Mouse (Mus musculus): Measurements from ENCODE around the gene Aldh3b2. TPM values are rescaled to one million over a fixed set of nuclear protein-coding genes. Genes with fewer than 3 reads are reported as not detected.
A peak's percentile ranks its signal among the peaks of the same experiment; 100 is the strongest.

Gene Aldh3b2
- polyA plus RNA-seq, 1 experiment from 2014 or later: 0.22 TPM

DNA sequence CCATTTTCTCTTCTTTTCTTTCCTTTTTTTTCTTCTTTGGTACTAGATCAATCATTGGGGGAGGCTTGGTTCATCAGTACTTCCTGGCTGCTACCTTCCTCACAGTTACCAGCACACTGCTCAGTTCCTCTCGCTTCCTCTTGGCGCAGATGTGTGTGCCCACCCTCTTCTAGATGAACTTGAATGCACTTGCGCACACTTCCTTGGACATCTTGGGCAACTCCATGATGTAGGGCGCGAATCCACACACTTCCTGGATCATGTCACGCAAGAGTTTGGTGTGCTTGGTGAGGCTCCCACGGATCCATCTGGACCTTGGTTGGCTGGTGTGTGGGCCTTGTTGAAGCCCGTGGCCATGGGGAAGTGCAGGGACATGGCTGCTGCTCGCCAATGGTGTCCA lies 40.4 kb upstream of the Aldh3b2 start:
- no peak overlapping the region for H3K4me2 ChIP-seq
- H3K9ac ChIP-seq: no peak overlapping the region
- 88% methylated on average over 9 of the region's 9 CpGs for WGBS
- no peaks in the 10 kb centered on the region for H3K36me3 ChIP-seq
- H3K27me3 ChIP-seq: peaks cover 22% of the 10 kb centered on the region
- H3K27ac ChIP-seq: no peak overlapping the region
- H3K4me3 ChIP-seq: no peak overlapping the region
- H3K4me1 ChIP-seq (replicated peaks): peaks cover 44% of the 10 kb centered on the region
- no peaks in the 10 kb centered on the region for H3K9me3 ChIP-seq
- ATAC-seq (ENCODE audit: low FRiP score): no peak

DNA sequence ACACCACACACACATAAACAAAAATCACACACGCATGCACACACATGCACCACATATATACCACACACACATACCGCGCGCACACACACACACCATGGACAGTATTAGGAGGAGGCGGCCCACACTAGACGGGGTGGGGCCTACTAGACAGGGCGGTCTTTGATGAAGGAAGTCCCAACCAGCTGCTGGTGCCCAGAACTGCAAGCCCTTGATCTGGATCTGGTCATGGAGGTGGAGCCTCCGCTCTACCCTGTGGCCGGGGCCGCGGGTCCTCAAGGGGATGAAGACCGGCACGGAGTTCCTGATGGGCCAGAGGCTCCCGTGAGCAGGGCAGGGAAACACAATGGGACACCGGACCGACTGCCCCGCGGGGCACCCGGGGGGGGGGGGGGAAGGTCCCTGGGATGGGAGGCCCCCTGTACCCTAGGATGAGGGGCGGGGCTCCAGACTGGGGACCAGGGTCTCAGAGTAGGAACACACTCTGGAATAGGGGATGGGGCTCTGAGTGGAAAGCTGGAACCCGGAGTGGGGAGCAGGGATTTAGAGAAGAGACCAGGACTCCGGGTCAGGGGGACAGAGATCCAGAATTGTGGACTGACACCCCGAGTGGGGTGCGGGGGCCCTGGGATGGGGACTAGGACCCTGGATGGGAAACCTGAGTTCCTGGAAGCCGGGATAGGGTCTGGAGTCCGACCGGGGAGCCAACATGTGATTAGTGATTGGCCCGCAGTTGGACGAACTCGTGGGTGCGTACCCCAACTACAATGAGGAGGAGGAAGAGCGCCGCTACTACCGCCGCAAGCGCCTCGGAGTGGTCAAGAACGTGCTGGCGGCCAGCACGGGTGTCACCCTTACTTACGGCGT lies 36.9 kb upstream of the Aldh3b2 start, which contains the start of gene Unc93b1:
Gene Unc93b1 (plus strand): TSS at position 155 of the 864 bp plus-strand sequence.
- Histone ChIP-seq H3K4me2 (peak within 1 kb of the TSS; percentile 70), H3K9me3 (no peaks in the 10 kb centered on the region), H3K27ac (no peak within 1 kb of the TSS), H3K36me3 (no peaks in the 10 kb centered on the region), H3K4me3 (peak within 1 kb of the TSS; percentile 42), H3K9ac (peak within 1 kb of the TSS; percentile 61), H3K27me3 (peaks cover 28% of the 10 kb centered on the region), H3K4me1 (replicated peaks) (peaks cover 26% of the 10 kb centered on the region)
- peak; percentile 43 for ATAC-seq (ENCODE audit: low FRiP score)
- WGBS: 7% methylated on average over 42 of the region's 42 CpGs

DNA sequence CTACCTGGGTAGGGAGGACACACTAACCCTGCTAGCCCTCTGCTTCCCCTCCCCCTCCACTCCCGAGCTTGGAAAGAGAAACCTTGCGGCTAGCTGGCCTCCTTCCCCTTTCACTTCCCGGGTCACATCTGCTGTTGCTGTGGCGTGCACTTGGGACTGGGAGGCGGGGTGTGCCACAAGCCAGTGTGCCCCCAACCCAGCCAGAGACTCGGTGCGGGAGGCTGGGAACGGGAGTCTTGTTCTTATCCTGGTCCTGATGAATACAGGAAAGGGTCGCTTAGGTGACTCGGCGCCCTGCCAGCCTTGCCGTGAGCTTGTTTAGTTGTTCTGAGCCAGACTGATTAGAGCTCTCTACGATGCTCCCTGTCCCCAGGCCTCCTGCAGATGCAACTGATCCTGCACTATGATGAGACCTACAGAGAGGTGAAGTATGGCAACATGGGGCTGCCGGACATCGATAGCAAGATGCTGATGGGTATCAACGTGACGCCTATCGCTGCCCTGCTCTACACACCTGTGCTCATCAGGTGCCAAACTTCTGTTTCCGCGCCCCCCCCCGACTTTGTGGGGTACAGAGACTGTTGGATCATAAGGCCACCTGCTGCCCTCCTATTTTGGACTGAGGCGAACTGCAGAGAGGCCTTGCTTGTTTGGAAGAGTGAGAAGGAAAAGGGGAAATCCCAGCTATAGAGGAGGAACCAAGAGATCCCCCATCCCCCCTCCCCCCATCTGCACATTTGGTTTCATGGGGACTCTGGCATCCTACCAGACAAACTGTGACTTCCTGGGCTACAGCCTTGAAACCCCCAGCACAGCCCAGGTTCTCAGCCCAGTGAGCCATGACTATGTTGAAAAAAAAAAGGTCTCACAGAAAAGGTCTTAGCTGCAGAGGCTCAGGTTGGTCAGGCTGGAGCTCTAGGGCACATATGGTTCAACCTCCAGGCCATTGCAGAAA lies 36.0 kb upstream of the Aldh3b2 start:
- Histone ChIP-seq H3K4me1 (replicated peaks) (peaks cover 18% of the 10 kb centered on the region), H3K27ac (no peak overlapping the region), H3K4me2 (peak overlapping the region; percentile 70), H3K36me3 (no peaks in the 10 kb centered on the region), H3K9ac (peak overlapping the region; percentile 61), H3K27me3 (peaks cover 28% of the 10 kb centered on the region), H3K9me3 (no peaks in the 10 kb centered on the region), H3K4me3 (peak overlapping the region; percentile 42)
- WGBS: 8% methylated on average over 22 of the region's 22 CpGs
- peak; percentile 32; the same call in 1 of the 2 replicates for ATAC-seq (ENCODE audit: low FRiP score)

DNA sequence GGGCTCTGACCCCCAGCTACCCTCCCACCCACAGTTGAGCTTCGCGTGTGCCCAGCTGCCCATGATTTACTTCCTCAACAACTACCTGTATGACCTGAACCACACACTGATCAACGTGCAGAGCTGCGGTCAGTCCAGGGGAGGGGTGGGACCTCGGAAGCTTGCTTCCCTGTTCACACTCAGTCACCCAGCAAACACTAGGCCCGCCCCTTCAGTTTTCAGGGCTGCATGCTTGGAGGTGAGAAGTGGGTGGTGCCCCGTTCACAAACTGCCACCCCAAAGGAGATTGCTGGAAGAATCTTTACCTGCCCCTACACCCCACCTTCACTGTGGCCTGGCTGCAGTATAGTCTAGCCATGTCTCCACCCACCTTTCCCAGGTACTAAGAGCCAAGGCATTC lies 29.8 kb upstream of the Aldh3b2 start:
- no peak overlapping the region for H3K4me3 ChIP-seq
- 79% methylated on average over 7 of the region's 7 CpGs for WGBS
- H3K4me1 ChIP-seq (replicated peaks): no peaks in the 10 kb centered on the region
- no peak overlapping the region for H3K4me2 ChIP-seq
- no peak overlapping the region for H3K9ac ChIP-seq
- no peaks in the 10 kb centered on the region for H3K9me3 ChIP-seq
- no peak for ATAC-seq (ENCODE audit: low FRiP score)
- no peak overlapping the region for H3K27ac ChIP-seq
- no peaks in the 10 kb centered on the region for H3K36me3 ChIP-seq
- H3K27me3 ChIP-seq: peaks cover 19% of the 10 kb centered on the region

DNA sequence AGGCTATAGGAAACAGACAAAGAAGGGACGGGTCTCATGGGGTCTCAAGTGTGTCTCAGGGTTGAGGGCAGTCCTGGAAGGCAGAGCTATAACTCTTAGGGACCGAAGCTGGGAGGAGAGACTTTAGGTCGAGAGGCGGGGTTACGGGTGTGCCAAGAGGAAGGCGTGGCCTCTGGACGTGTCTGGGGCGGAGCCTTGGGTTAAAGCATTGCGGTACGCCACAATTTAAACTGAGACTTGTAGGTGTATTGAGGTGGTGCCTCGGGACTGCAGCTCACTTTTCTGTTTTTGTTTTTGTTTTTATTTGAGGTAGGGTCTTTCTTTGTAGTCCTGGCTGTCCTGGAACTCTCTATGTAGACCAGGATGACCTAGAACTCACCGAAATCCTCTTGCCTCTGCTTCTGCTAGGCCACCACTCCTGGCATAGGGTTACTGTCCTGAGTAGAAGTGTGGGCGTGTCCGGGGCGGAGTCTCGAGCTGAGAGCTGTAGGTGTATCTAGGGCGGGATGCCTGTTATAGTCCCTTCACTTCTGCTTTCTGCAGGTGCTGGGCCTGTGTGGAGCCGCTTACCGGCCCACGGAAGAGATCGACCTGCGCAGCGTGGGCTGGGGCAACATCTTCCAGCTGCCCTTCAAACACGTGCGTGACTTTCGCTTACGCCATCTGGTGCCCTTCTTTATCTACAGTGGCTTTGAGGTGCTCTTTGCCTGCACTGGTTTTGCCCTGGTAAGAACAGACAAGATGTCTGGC lies 29.0 kb upstream of the Aldh3b2 start:
- WGBS: 22% methylated on average over 27 of the region's 27 CpGs
- H3K9ac ChIP-seq: no peak overlapping the region
- peaks cover 19% of the 10 kb centered on the region for H3K27me3 ChIP-seq
- no peaks in the 10 kb centered on the region for H3K4me1 ChIP-seq (replicated peaks)
- no peak overlapping the region for H3K4me2 ChIP-seq
- H3K4me3 ChIP-seq: no peak overlapping the region
- H3K27ac ChIP-seq: no peak overlapping the region
- no peaks in the 10 kb centered on the region for H3K36me3 ChIP-seq
- H3K9me3 ChIP-seq: no peaks in the 10 kb centered on the region
- no peak for ATAC-seq (ENCODE audit: low FRiP score)

DNA sequence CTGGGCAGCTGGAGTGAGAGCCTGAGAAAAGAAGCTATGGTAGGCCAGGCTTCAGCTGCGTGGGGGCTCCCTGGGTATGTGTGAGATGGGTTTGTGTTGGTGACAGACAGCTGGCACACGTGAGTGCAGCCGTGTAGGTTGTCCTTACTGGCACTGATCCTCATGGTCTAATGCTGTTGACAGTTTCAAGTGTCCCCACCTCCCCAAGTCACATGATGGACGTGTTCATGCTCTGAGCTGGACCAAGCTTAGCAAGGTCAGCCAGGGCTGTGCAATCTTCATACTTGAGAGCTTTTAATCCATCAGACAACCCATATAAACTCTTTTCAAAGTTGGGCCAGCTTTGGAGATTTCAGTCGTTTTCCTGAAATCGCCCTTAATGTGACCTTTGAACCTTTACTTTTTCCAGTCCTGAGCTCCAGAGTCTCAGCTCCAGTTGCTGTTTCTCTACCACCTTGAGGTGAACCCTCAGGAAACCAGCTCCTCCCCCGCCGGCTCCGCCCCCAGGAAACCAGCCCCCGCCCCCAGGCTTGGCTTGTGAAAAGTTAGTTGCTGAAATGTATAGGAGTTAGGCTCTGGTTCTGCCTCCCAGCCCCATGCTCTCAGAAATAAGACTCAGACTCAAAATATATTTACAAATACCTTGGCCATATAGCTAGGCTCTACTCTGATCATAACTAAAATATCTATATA lies 26.1 kb upstream of the Aldh3b2 start:
- Histone ChIP-seq H3K4me2 (no peak overlapping the region), H3K4me1 (replicated peaks) (no peaks in the 10 kb centered on the region), H3K27me3 (peaks cover 19% of the 10 kb centered on the region), H3K27ac (no peak overlapping the region), H3K9ac (no peak overlapping the region), H3K9me3 (no peaks in the 10 kb centered on the region), H3K36me3 (no peaks in the 10 kb centered on the region), H3K4me3 (no peak overlapping the region)
- 39% methylated on average over 10 of the region's 10 CpGs for WGBS
- no peak for ATAC-seq (ENCODE audit: low FRiP score)

DNA sequence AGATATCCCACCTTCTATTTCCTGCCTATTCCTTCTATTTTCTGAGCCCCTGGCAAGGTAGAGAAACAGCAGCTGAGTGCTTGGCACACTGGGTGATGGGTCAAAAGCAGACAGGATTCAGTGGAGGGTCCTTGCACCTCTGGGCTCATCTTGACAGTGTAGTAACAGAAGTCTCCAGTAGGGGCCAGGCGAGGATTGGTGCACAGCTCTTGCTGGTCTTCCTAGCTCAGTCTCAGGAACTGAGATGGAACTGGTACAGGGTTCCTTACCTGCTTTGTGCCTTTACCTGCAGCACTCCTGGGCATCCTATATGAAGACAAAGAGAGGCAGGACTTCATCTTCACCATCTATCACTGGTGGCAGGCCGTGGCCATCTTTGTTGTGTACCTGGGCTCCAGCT lies 25.4 kb upstream of the Aldh3b2 start:
- 8% methylated on average over 2 of the region's 2 CpGs for WGBS
- no peaks in the 10 kb centered on the region for H3K9me3 ChIP-seq
- no peak overlapping the region for H3K27ac ChIP-seq
- no peak for ATAC-seq (ENCODE audit: low FRiP score)
- no peak overlapping the region for H3K4me3 ChIP-seq
- no peak overlapping the region for H3K9ac ChIP-seq
- H3K36me3 ChIP-seq: no peaks in the 10 kb centered on the region
- peaks cover 19% of the 10 kb centered on the region for H3K27me3 ChIP-seq
- no peaks in the 10 kb centered on the region for H3K4me1 ChIP-seq (replicated peaks)
- H3K4me2 ChIP-seq: no peak overlapping the region

DNA sequence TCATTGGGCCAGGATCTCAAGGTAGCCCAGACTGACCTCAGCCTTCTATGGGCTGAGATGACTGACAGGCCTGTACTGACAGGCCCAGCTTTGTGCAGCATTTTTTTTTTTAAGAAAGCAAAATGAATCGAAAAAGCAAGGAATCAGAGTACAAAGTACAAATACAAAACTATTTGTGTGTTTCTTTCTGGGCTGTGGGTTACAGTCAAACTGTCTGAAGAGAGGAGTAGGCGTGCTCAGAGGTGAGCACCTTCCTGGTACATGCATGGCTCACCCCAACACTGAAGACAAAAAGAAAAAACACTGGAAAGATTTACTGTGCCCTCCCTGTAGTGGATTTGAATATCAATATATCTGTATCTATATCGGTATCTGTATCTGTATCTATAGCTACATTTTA lies 24.3 kb upstream of the Aldh3b2 start:
- Histone ChIP-seq H3K36me3 (no peaks in the 10 kb centered on the region), H3K4me1 (replicated peaks) (no peaks in the 10 kb centered on the region), H3K9ac (no peak overlapping the region), H3K4me3 (no peak overlapping the region), H3K4me2 (no peak overlapping the region), H3K27me3 (peaks cover 13% of the 10 kb centered on the region), H3K27ac (no peak overlapping the region), H3K9me3 (no peaks in the 10 kb centered on the region)
- ATAC-seq (ENCODE audit: low FRiP score): no peak
- WGBS: 85% methylated on average over 3 of the region's 3 CpGs

DNA sequence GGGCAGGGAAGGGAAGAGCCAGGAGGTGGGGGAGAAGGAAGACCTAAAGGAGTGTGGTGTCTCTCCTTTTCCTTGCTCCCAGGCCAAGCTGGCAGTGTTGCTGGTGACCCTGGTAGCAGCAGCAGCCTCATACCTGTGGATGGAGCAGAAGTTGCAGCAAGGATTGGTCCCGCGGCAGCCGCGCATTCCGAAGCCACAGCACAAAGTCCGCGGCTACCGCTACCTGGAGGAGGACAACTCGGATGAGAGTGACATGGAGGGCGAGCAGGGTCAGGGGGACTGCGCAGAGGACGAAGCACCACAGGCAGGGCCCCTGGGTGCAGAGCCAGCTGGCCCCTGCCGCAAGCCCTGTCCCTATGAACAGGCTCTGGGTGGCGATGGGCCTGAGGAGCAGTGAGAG lies 23.6 kb upstream of the Aldh3b2 start:
- WGBS: 70% methylated on average over 14 of the region's 14 CpGs
- no peak overlapping the region for H3K9ac ChIP-seq
- ATAC-seq (ENCODE audit: low FRiP score): no peak

DNA sequence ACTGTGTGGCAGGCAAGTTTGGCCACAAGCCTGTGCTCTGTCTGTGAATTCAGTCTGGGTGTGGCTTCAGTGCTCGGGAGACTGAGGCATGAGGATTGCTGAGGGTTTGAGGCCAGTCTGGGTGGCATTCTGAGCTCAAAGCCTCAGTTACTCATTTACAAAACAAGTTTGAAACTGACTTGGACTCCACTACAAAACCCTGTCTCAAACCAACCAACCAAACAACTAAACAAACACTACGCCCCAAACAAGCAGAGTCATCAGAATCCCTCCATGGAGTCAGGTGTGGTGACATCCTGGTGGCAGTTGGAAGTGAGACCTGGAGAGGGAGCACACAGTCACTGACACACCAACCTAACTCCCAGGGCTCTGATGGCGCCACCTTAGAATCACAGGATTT lies 21.8 kb upstream of the Aldh3b2 start:
- Histone ChIP-seq H3K4me3 (no peak overlapping the region), H3K27me3 (no peaks in the 10 kb centered on the region), H3K27ac (no peak overlapping the region), H3K9ac (no peak overlapping the region), H3K4me2 (no peak overlapping the region), H3K9me3 (no peaks in the 10 kb centered on the region), H3K4me1 (replicated peaks) (no peaks in the 10 kb centered on the region), H3K36me3 (no peaks in the 10 kb centered on the region)
- 81% methylated on average over 3 of the region's 3 CpGs for whole genome bisulfite sequencing
- ATAC-seq (ENCODE audit: low FRiP score): no peak

More for the DNA sequence above, 23.6 kb upstream of the Aldh3b2 start:
- no peaks in the 10 kb centered on the region for H3K4me1 ChIP-seq (replicated peaks)
- H3K36me3 ChIP-seq: no peaks in the 10 kb centered on the region
- H3K9me3 ChIP-seq: no peaks in the 10 kb centered on the region
- no peak overlapping the region for H3K4me2 ChIP-seq
- H3K27me3 ChIP-seq: peaks cover 6% of the 10 kb centered on the region; the same call in 1 of the 2 replicates
- H3K4me3 ChIP-seq: no peak overlapping the region
- H3K27ac ChIP-seq: no peak overlapping the region

DNA sequence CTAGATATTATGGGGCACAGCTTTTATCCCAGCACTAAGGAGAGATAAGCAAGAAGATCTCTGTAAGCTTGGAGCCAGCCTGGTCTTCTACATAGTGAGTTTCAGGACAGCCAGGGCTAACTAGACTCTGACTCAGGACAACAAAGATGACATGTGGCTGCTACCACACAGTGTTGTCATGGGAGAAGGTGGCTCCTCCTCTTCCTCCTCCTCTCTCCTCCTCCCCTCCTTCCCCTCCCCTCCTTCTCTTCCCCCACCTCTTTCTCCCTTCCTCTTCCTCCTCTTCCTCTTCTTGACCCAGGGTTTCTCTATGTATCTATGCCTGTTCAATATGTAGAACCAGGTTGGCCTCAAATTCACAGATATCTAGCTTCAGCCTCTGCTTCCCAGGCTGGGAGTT lies 20.7 kb upstream of the Aldh3b2 start:
- Histone ChIP-seq H3K4me1 (replicated peaks) (no peaks in the 10 kb centered on the region), H3K27ac (no peak overlapping the region), H3K9me3 (no peaks in the 10 kb centered on the region), H3K4me3 (no peak overlapping the region), H3K4me2 (no peak overlapping the region), H3K9ac (no peak overlapping the region), H3K36me3 (no peaks in the 10 kb centered on the region), H3K27me3 (peaks cover 3% of the 10 kb centered on the region; the same call in 1 of the 2 replicates)
- no peak for ATAC-seq (ENCODE audit: low FRiP score)

Data from hindbrain, embryonic 13.5 days (tissue).